Mouse (Mus musculus): ENCODE data around the gene Mettl13. TPM values are rescaled to one million over a fixed set of nuclear protein-coding genes. Genes with fewer than 3 reads are reported as not detected.

Gene Mettl13
- polyA plus RNA-seq, 2 experiments = 17.0 to 17.9 TPM

DNA sequence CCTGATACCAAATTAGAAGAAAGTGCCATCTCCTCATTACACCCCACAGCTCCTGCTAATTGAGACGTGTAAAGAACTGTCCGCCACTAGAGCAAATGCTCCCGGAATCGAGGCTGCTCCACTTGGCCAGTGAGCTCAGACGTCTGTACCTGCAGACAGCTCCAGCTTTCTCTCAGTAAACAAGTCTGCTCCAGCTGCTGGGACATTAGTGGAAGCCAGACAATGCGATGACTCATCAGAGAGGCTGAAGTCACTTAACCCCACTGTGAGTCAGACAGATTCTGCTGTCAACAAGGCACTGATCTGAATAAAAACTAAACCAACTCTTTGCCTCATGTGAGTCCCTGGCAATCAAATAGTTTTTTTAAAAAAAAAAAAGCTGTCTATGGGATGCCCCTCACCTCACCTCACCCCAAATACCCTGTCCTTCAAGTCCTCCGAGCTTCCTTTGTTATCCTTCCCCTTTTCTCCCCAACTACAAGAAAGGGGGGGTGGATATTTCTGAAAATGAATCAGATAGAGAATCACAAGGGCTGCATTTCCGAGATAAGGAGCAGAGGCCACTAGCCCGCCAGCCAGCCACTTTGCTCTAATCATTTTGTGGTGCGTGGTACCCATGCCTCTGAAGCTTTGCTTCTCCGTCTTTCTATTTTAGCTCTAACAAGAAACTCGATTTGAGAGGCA, 38.9 kb downstream of the Mettl13 start:
- 56% methylated on average over 12 of the region's 12 CpGs for WGBS
- Histone ChIP-seq H3K4me1 (ENCODE audit: control insufficient read depth, insufficient read depth, low read length) (no peaks in the 10 kb centered on the region), H3K9me3 (ENCODE audit: control insufficient read depth, low read length) (no peaks in the 10 kb centered on the region), H3K27me3 (ENCODE audit: control insufficient read depth, insufficient read depth, low read length) (no peaks in the 10 kb centered on the region), H3K4me2 (replicated peaks; ENCODE audit: low read depth, low read length, severe bottlenecking) (no peak overlapping the region), H3K27ac (replicated peaks; ENCODE audit: low read depth, low read length) (no peak overlapping the region), H3K36me3 (ENCODE audit: control insufficient read depth, insufficient read depth, low read length) (no peaks in the 10 kb centered on the region), H3K9ac (ENCODE audit: low read depth, low read length, severe bottlenecking) (no peak overlapping the region), H3K4me3 (replicated peaks; ENCODE audit: low read length) (no peak overlapping the region)
- no peak for TF ChIP-seq POLR2A (IDR thresholded peaks at IDR 0.05; ENCODE audit: borderline replicate concordance, extremely low read depth, insufficient read depth, insufficient read length)
- ATAC-seq (ENCODE audit: low FRiP score, low read depth) (no peak), DNase-seq (ENCODE audit: low spot score) (peak; percentile 7)

GRCm38 (mm10) chr1:162508211-162509005, 39.9 kb downstream of the Mettl13 start:
- Histone ChIP-seq H3K4me2 (replicated peaks; ENCODE audit: low read depth, low read length, severe bottlenecking) (no peak overlapping the region), H3K9me3 (ENCODE audit: control insufficient read depth, low read length) (no peaks in the 10 kb centered on the region), H3K4me3 (replicated peaks; ENCODE audit: low read length) (no peak overlapping the region), H3K9ac (ENCODE audit: low read depth, low read length, severe bottlenecking) (no peak overlapping the region), H3K36me3 (ENCODE audit: control insufficient read depth, insufficient read depth, low read length) (no peaks in the 10 kb centered on the region), H3K27me3 (ENCODE audit: control insufficient read depth, insufficient read depth, low read length) (no peaks in the 10 kb centered on the region), H3K27ac (replicated peaks; ENCODE audit: low read depth, low read length) (no peak overlapping the region), H3K4me1 (ENCODE audit: control insufficient read depth, insufficient read depth, low read length) (no peaks in the 10 kb centered on the region)
- ATAC-seq (ENCODE audit: low FRiP score, low read depth) (no peak), DNase-seq (ENCODE audit: low spot score) (no peak)
- WGBS = 69% methylated on average over 4 of the region's 4 CpGs
- no peak for TF ChIP-seq POLR2A (IDR thresholded peaks at IDR 0.05; ENCODE audit: borderline replicate concordance, extremely low read depth, insufficient read depth, insufficient read length)

GRCm38 (mm10) chr1:162506516-162506915, 41.8 kb downstream of the Mettl13 start:
- Histone ChIP-seq H3K27ac (replicated peaks; ENCODE audit: low read depth, low read length) (no peak overlapping the region), H3K9ac (ENCODE audit: low read depth, low read length, severe bottlenecking) (no peak overlapping the region), H3K4me3 (replicated peaks; ENCODE audit: low read length) (no peak overlapping the region), H3K9me3 (ENCODE audit: control insufficient read depth, low read length) (no peaks in the 10 kb centered on the region), H3K36me3 (ENCODE audit: control insufficient read depth, insufficient read depth, low read length) (no peaks in the 10 kb centered on the region), H3K4me2 (replicated peaks; ENCODE audit: low read depth, low read length, severe bottlenecking) (no peak overlapping the region), H3K4me1 (ENCODE audit: control insufficient read depth, insufficient read depth, low read length) (no peaks in the 10 kb centered on the region), H3K27me3 (ENCODE audit: control insufficient read depth, insufficient read depth, low read length) (no peaks in the 10 kb centered on the region)
- 80% methylated on average over 4 of the region's 4 CpGs for WGBS
- no peak for TF ChIP-seq POLR2A (IDR thresholded peaks at IDR 0.05; ENCODE audit: borderline replicate concordance, extremely low read depth, insufficient read depth, insufficient read length)
- ATAC-seq (ENCODE audit: low FRiP score, low read depth) = no peak
- DNase-seq (ENCODE audit: low spot score) = no peak

DNA sequence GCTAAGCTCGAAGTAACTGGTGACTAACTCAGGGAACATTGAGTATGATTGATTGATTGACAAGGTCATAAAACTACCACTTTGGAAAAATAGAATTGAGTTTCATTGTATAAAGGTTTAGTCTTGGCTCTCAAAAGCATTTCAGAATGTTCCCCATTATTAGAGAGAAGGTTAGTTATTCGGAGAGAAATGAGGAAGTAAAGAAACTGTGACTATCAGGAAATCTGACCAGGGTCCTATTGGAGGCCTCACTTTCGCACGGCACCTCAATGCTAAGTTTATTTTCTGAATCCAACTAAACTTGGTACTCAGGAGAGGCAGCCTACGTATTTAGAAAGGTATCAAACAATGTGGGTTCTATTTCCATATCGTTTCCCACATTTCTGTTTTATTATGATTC, 42.7 kb downstream of the Mettl13 start:
- Histone ChIP-seq H3K4me2 (replicated peaks; ENCODE audit: low read depth, low read length, severe bottlenecking) (no peak overlapping the region), H3K9me3 (ENCODE audit: control insufficient read depth, low read length) (no peaks in the 10 kb centered on the region), H3K4me3 (replicated peaks; ENCODE audit: low read length) (no peak overlapping the region), H3K27me3 (ENCODE audit: control insufficient read depth, insufficient read depth, low read length) (no peaks in the 10 kb centered on the region), H3K9ac (ENCODE audit: low read depth, low read length, severe bottlenecking) (no peak overlapping the region), H3K27ac (replicated peaks; ENCODE audit: low read depth, low read length) (no peak overlapping the region), H3K36me3 (ENCODE audit: control insufficient read depth, insufficient read depth, low read length) (no peaks in the 10 kb centered on the region), H3K4me1 (ENCODE audit: control insufficient read depth, insufficient read depth, low read length) (no peaks in the 10 kb centered on the region)
- DNase-seq (ENCODE audit: low spot score) (no peak), ATAC-seq (ENCODE audit: low FRiP score, low read depth) (no peak)
- 76% methylated on average over 6 of the region's 6 CpGs for WGBS
- TF ChIP-seq POLR2A (IDR thresholded peaks at IDR 0.05; ENCODE audit: borderline replicate concordance, extremely low read depth, insufficient read depth, insufficient read length) = no peak

Other genes with a start within 250 kb of the Mettl13 start
- 14.7 and 18.0 TPM in 2 replicates for gene Dnm3, start 70.5 kb downstream of the Mettl13 start, polyA plus RNA-seq (2012; rRNA removed)
- 21.9 and 27.9 TPM in 2 replicates for gene Dnm3, start 70.5 kb downstream of the Mettl13 start, polyA plus RNA-seq (2014; fragmentation: Nextera tagmentation; extraction: Ambion mirVana)
- gene Vamp4, start 22.0 kb upstream of the Mettl13 start, polyA plus RNA-seq (2012; rRNA removed) = 35.5 and 47.0 TPM in 2 replicates
- gene Vamp4, start 22.0 kb upstream of the Mettl13 start, polyA plus RNA-seq (2014; fragmentation: Nextera tagmentation; extraction: Ambion mirVana) = 68.9 and 73.5 TPM in 2 replicates
- 0.22 and 0.23 TPM in 2 replicates for gene Myoc, start 90.6 kb upstream of the Mettl13 start, polyA plus RNA-seq (2012; rRNA removed)
- gene Myoc, start 90.6 kb upstream of the Mettl13 start, polyA plus RNA-seq (2014; fragmentation: Nextera tagmentation; extraction: Ambion mirVana) = not detected in 2 replicates
- gene Myocos, start 109.7 kb upstream of the Mettl13 start, polyA plus RNA-seq (2012; rRNA removed) = not detected in 2 replicates
- not detected in 2 replicates for gene Myocos, start 109.7 kb upstream of the Mettl13 start, polyA plus RNA-seq (2014; fragmentation: Nextera tagmentation; extraction: Ambion mirVana)
- gene Prrc2c, start 192.0 kb upstream of the Mettl13 start, polyA plus RNA-seq (2012; rRNA removed) = 69.1 and 75.3 TPM in 2 replicates
- 165 and 186 TPM in 2 replicates for gene Prrc2c, start 192.0 kb upstream of the Mettl13 start, polyA plus RNA-seq (2014; fragmentation: Nextera tagmentation; extraction: Ambion mirVana)